Mouse (Mus musculus) liver, adult 2 months (tissue): ENCODE measurements at regions not wholly inside any gene's neighbourhood (a gene's known extent, or its start where the extent isn't known, plus 50 kb on each side); places are given as distances from the start of the nearest gene placed in this dataset.
"Not testable (repeated sequence)": the region's sequence is repeated elsewhere in the genome, so short reads cannot be mapped to it uniquely, and the experiment has no call there.

ENCODE experiments used
- DNase-seq: peaks from one replicate; pipeline ENCODE4 v3.0.0-alpha.2; 2011; ENCODE audit warnings: low read depth, low spot score; ENCODE audit errors: extremely low read depth
- H3K27ac ChIP-seq: fragments of 200-500 bp; replicated peaks from 2 replicates; pipeline ENCODE4 v1.5.1; 2012; ENCODE audit warnings: low read depth, mild to moderate bottlenecking, control low read depth, inconsistent platforms, low read length; ENCODE audit not compliant: insufficient read depth
- H3K27me3 ChIP-seq: fragments of 200-500 bp; 2 replicates; pipeline ENCODE4 v1.6.1; 2012; ENCODE audit warnings: mild to moderate bottlenecking, moderate library complexity, low read length, inconsistent platforms; ENCODE audit not compliant: control insufficient read depth, insufficient read depth
- H3K36me3 ChIP-seq: fragments of 200-500 bp; 2 replicates; pipeline ENCODE4 v1.6.1; 2012; ENCODE audit warnings: low read length, inconsistent platforms; ENCODE audit not compliant: control insufficient read depth, insufficient read depth
- H3K4me1 ChIP-seq: fragments of 200-500 bp; 2 replicates; pipeline ENCODE4 v1.6.1; 2011; ENCODE audit warnings: low read length; ENCODE audit not compliant: control insufficient read depth, insufficient read depth
- H3K4me3 ChIP-seq: fragments of 200-500 bp; 2 replicates; pipeline ENCODE4 v1.5.1; 2011; ENCODE audit warnings: low read depth, mild to moderate bottlenecking, control low read depth, low read length, moderate library complexity; ENCODE audit not compliant: insufficient read depth
- H3K79me2 ChIP-seq: fragments of 200-500 bp; 2 replicates; pipeline ENCODE4 v1.6.1; 2012; ENCODE audit warnings: inconsistent platforms, mild to moderate bottlenecking, low read length, moderate library complexity; ENCODE audit not compliant: control insufficient read depth, insufficient read depth
- H3K9ac ChIP-seq: fragments of 200-500 bp; 2 replicates; pipeline ENCODE4 v1.6.1; 2012; ENCODE audit warnings: low read depth, mild to moderate bottlenecking, control low read depth, inconsistent platforms, low read length
- WGBS: fragments of 180-500 bp; shearing (Covaris S2); methylation state at CpG from one replicate; pipeline ENCODE4 v1.1.7; 2018; 5-methylcytosine and 5-hydroxymethylcytosine counted together

GRCm38 (mm10) chr13:50564691-50565090, 78.3 kb upstream of the Gm904 start:
- not testable (repeated sequence) for H3K27ac ChIP-seq, H3K4me1 ChIP-seq, H3K79me2 ChIP-seq, H3K36me3 ChIP-seq, H3K27me3 ChIP-seq, H3K4me3 ChIP-seq, H3K9ac ChIP-seq, DNase-seq
- 50% methylated on average over 1 of the region's 1 CpGs for WGBS

- not testable (repeated sequence) for H3K27ac ChIP-seq, H3K79me2 ChIP-seq, DNase-seq, H3K4me1 ChIP-seq, H3K36me3 ChIP-seq, H3K4me3 ChIP-seq, H3K9ac ChIP-seq, H3K27me3 ChIP-seq
- 25% methylated on average over 2 of the region's 4 CpGs for whole genome bisulfite sequencing
Measured at GRCm38 (mm10) chr13:50578916-50579315, 64.1 kb upstream of the Gm904 start.

GRCm38 (mm10) chr13:50590388-50590787, 52.6 kb upstream of the Gm904 start:
- not testable (repeated sequence) for H3K36me3 ChIP-seq, H3K79me2 ChIP-seq, H3K9ac ChIP-seq, H3K4me1 ChIP-seq, H3K4me3 ChIP-seq, H3K27ac ChIP-seq, H3K27me3 ChIP-seq
- DNase-seq: peak; percentile 32
